Mouse (Mus musculus): Measurements from ENCODE around the gene Atg7.

Gene Atg7

DNA sequence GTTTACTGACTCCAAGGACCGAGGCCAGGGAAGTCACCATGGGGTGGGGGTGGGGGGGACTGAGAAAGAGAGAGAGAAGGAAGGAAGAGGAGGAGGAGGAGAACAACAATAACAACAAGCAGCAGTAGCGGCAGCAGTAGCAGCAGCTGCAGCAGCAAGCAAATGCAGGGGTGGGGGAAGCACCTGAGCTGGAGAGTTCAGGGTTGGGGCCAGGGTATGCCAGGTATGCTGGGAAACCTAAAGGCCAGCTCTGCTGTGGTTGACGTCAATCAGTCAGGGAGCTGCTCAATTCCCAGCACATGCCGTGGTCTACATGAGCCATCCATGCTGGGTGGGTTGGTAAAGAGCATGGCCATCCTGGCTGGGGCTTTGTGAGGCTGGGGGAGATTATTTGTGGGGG lies 145.8 kb downstream of the Atg7 start:
- DNase-seq = no peak

DNA sequence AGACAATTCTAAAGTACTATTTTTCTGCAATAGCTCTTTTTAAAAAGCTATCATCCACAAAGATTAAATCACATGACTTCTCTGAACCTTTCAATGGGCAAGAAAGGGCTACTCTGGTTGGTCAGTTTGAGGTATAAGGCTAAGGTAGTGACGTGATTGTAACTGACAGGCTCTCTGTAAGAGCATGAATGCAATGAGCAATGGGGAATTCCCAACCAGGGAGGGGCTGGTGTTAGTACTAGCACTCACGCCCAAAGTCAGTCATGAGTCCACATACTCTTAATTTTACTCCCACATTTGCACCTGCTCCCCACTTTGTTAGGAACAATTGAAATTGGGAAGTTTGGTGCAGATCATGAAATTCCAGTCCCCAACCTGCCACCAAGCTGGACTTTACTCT lies 147.2 kb downstream of the Atg7 start:
- no peak for DNase-seq

DNA sequence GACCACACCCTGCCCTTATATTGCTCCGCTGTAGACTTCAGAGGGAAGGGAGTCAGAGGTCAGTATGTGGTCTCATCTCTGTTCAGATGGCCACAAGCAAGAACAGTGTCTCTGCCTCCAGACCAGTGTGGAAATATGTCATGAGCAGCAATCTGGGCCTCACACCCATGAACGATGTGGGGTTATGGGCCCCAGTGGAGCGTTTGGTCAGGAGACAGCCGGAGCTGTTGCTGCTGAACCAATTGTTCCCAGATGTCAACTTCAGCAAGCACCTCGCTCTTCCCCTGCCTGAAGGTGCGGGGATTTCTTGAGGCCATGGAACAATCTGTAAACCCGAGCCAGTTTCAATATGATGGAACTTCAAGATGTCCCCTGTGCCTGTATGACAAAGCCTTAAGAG lies 148.0 kb downstream of the Atg7 start:
- no peak for DNase-seq

DNA sequence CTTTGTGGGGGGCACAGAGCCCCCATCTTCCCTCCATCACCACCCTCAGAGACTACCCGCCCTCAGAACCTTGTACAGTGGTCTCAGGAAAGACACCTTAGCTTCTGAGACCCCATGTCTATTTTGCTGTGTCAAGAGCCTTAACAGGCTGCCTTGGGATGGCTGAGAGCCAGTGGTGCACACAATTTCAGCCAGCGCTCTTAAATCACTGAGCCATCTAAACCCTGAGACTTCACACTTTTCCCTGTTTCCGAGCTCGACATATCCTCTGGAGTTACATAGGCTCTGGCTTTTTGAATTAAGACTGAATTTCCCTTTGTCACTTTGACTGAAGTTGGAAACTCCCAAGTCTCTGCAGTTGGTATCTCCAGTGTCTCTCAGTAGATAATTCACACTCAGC lies 148.9 kb downstream of the Atg7 start:
- DNase-seq = no peak

GRCm38 (mm10) chr6:114794706-114795105 lies 151.8 kb downstream of the Atg7 start:
- no peak for DNase-seq

DNA sequence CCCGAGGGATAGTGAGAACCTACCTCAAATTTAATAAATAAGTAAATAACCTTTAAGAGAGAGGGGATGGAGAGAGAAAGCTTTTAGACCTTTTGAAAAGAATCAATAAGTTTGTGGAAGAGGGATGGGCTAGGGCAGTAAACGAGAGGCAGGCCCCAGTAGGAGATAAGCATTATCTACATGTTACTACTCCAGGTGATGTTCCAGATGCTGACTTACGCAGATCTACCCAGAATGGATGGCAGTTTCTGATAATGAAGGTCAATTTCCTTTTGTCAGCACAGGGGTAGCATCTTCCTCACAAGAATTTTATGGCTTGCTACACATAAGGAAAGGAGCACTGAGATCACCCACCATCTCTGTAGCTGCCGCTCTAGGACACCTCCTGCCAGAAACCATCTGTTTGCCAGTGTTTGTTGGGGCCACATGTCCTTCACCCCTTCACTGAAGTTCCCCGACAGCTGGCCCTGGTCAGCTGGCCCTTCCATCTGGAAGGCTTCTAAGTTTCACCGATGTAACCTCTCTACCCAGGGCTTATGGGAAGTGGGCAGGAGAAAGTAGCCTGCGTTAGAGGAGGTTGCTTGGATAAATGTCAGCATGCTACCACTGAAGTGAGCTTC lies 152.9 kb downstream of the Atg7 start:
- no peak for DNase-seq

GRCm38 (mm10) chr6:114797901-114798300 lies 155.0 kb downstream of the Atg7 start:
- DNase-seq = no peak

- no peak for DNase-seq
These were observed 155.8 kb downstream of the Atg7 start for GRCm38 (mm10) chr6:114798715-114799114.

GRCm38 (mm10) chr6:114800291-114800965 lies 157.5 kb downstream of the Atg7 start:
- DNase-seq = no peak

- DNase-seq = no peak
These were observed 161.1 kb downstream of the Atg7 start for GRCm38 (mm10) chr6:114803915-114804535.

GRCm38 (mm10) chr6:114804866-114805265 lies 162.0 kb downstream of the Atg7 start:
- no peak for DNase-seq

DNA sequence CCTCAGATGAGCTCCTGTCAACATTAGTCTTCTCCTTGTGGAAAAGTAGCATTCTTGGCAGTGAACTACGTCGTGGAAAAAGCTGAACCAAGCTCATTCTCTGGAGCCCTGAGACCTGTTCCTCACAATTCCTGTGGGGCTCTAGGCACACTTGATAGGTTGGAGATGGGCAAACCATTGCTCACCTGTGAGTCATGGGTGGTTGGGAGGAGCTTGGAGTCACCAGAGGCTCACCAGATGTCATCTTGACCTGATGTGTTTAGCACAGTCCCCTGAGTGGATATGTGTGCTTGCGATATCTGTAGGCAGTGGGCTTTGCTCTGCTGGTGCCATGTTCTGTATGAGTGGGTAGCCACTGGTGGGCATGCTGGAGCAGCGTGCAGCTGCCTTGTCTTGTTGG lies 163.0 kb downstream of the Atg7 start:
- DNase-seq = no peak

GRCm38 (mm10) chr6:114807474-114807873 lies 164.6 kb downstream of the Atg7 start:
- DNase-seq = no peak

DNA sequence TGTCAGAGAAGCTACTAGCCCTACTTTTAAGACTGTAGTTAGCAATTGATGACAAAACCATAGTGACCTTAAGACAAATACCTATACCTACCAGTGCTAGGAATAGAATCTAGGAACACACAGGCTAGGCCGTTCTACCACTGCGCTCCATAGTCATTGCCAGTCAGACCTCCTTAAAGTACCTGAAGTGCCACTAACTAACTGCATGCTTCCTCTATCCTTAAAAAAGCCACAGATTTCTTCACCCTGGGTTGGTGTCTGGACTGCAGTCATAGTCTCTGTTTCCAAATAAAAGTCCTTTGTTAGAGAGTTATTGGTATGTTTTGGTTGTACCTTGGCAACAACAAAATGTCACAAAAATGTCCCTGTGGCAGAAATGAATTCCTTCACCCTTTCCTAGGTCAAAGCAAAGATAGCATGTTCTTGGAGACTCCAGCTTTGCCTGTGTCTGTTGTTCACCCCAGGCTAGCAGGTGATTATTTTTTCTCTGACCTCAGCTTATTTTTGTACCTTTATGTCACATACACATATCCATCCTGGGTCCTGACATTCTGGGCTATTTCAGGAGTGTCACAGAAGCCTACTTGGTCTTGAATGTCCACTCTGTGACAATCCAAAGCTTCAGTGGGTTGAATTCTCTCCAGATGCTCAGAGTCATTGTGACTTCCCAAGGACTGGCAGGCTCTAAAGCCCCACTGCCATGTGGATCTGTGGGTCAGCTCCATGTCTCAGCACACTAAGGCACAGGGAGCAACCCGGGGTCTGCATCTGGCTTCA lies 165.9 kb downstream of the Atg7 start:
- no peak for DNase-seq

DNA sequence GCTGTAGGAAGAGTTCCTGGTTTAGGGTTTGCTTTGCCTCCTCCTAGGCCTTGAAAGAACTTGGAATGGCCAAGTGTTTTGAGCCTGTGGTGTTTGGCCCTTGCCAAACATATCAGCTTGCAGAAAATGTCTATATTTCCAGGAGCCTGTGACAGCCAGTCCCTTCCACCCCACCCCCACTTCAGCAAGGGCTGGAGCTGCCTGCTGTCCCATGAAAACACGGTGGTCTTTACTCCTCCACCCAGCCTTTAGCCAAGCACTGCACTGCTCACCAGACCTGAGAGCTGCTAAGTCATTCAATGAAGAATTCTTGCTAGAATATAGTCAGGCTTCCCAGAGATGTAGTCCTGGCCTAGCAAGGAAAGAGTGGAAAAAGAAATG lies 166.5 kb downstream of the Atg7 start:
- no peak for DNase-seq

DNA sequence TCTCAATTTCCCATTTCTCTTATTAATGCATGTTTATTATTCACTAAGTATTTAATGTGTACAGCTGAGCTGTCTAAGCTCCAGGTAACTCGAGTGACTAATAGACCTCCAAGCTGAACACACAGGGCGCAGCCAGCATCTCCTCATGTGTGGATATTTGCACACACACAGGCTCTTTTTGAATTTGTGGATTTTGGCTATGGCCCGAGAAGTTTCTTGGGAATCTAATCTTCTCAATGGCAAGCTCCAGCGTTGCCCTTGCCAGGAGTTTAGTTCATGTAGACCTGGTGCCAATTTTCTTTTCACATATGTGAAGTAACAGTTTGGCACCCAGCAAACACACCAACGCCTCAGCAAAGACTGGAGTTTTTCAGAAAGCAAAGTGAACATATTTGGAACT lies 169.4 kb downstream of the Atg7 start:
- DNase-seq = no peak

DNA sequence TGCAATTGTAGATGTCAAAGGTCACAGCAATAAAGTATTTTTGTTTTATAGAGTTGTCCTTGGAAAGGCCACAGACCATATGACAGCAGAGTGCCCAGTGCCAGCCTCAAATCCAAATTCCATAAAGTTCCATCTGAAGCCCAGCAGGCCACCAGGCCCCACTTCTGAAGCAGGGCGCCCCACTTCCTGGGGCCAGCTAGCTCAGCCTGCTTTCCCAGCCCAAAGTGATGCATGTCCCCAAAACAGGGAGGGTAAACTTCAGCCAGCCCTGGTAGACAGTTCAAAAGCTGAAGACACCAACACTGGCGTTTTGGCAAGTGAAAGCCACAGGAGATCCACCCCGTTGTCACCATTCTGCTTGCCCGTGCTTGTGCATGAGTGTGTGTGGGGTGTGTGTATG lies 169.9 kb downstream of the Atg7 start:
- no peak for DNase-seq

DNA sequence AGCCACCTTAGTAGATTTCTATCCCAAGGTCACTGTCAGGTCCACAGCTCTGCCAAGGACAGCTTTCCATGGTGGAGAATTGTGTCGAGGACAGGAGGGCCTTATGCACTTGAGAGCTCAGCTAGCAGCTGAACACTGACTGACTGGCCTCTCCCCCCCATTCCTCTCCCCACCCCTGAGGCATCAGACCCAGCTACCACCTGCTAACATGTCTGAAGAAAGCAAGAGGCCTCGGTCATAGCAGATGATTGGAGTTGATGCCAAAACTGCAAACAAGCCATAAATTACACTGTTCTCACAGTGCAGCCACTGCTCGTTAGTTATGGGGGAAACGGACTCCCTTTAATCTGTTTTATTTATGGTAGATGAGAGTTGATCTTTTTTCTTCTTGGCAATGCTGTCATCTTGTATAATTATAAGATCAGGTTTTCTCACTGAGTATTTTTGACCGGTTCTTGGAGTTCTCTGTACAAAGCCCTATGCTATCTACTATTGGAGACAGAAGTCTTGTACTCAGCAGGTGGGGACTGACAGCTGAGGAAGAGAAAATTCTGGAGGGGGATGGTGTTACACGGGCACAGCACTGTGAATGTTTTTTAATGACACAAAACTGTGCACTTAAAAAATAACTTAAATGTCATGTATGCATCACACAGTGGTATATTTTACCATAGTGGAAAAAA lies 171.4 kb downstream of the Atg7 start:
- DNase-seq = no peak

DNA sequence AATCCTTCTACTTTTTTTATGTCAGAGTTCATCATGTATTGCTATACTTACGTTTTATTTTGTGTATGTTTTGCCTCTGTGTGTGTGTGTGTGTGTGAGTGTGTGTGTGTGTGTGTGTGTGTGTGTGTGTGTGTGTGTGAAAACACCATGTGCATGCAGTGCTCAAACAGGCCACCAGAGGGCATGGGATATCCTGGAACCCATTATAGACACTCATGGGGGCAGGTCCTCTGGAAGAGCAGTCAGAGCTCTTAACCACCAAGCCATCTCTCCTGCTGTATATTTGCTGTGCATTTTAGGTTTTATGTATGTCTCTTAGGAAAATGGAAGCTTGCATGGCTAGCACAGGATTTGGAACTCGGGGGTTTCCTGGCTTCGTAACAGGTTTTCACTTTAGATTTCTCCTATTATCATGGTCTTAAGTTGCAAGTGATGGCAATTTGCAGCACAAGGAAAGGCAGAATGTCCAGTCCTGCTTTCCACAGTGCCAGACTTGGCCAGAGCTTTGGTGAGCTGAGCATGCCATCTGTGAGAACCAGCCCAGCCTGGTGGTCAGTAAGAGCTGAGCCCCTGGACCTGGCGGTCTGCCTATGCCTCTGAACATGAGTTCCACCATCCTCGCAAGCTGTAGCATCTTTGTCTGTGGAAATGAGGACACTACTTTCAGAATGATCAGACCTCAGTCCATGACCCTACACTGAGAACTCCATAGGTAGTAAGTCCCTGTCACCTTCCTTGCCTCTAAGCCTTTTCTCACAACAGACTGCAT lies 172.2 kb downstream of the Atg7 start:
- no peak for DNase-seq

DNA sequence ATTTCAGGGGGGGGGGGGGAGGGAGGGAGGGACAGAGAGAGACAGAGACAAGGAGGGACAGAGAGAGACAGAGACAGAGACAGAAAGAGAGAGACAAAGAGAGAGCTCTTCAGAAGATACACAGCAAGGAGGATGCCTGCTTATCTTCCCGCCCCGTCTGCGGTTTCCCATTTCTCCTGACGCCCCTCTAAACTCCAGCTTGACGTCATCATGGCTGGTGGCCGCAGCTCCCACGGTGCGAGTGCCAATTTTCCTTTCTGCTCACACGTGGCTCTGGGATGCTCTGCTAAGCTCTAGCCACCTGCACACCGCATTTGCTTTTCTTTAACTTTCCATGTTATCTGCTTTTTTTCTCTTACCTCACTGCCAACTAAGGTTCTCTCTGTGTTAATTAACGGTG lies 175.1 kb downstream of the Atg7 start:
- DNase-seq = no peak

DNA sequence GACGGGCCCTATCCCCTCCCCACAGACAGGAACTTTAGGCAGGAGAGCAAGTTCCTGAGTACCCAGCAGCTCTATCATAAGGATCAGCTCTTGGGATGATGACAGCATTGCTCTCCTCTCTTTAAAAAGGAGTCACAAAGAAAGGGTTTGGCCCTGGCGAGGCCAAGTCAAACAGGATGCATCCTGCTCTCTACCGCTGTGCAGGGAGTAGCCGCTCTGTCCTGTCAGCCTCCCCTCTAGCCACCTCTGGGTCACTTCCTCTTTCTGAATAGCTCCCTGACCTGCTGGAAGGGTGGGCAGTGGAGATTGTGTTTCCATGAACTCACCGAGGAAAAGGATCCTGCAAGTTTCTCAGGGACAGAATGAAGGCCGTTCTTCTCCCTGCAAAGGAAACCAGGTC lies 175.6 kb downstream of the Atg7 start:
- peak; percentile 41 for DNase-seq

GRCm38 (mm10) chr6:114819971-114820481 lies 177.1 kb downstream of the Atg7 start:
- no peak for DNase-seq

Data from kidney, adult 11 months (tissue).